Mouse (Mus musculus): ENCODE data around the gene Pomt1.
"Not testable (repeated sequence)": the region's sequence is repeated elsewhere in the genome, so short reads cannot be mapped to it uniquely, and the experiment has no call there.

GRCm38 (mm10) chr2:32295842-32296241 lies 59.5 kb downstream of the Pomt1 start:
- not testable (repeated sequence) for TF ChIP-seq CTCF (IDR thresholded peaks at IDR 0.05; ENCODE audit: control insufficient read depth, insufficient read depth, insufficient replicate concordance, low read depth, low read length); POLR2A (IDR thresholded peaks at IDR 0.05; ENCODE audit: control insufficient read depth, low read depth, low read length)

Measured in testis, adult 2 months (tissue).